8 mouse cellular contexts compared by ENCODE assay signal in genomic region chr11:3267133-3267532, GRCm38 (mm10). TPM values are rescaled to one million over a fixed set of nuclear protein-coding genes. Genes with fewer than 3 reads are reported as not detected.
DNase-seq lines count a peak whose midpoint lies in the region; ATAC-seq lines count a peak whose summit lies in the region.

No protein-coding gene starts in this region.

- H3K4me1 ChIP-seq in kidney, embryonic 14.5 days (ENCODE audit: control insufficient read depth, insufficient read depth, low read length) = peaks cover 10% of the 10 kb centered on the region; the same call in 1 of the 2 replicates
- H3K4me1 ChIP-seq in brown adipose tissue, adult 24 weeks (ENCODE audit: control insufficient read depth, insufficient read depth, insufficient read length, low read length) = peaks cover 3% of the 10 kb centered on the region; the same call in 1 of the 2 replicates
- H3K4me1 ChIP-seq in midbrain, embryonic 16.5 days (ENCODE audit: control insufficient read depth, insufficient read depth, low read length) = peaks cover 29% of the 10 kb centered on the region

- peak overlapping the region; percentile 98 for H3K9ac ChIP-seq in kidney, embryonic 14.5 days (ENCODE audit: low read depth, low read length)
- H3K9ac ChIP-seq in midbrain, embryonic 16.5 days (ENCODE audit: low read depth, low read length) = peak overlapping the region; percentile 87

- H3K4me3 ChIP-seq in kidney, embryonic 14.5 days (ENCODE audit: low read length) = peak overlapping the region; percentile 94
- H3K4me3 ChIP-seq in brown adipose tissue, adult 24 weeks (ENCODE audit: insufficient read depth, low read depth, low read length) = peak overlapping the region; percentile 33; the same call in 1 of the 2 replicates
- peak overlapping the region; percentile 65 for H3K4me3 ChIP-seq in midbrain, embryonic 16.5 days (ENCODE audit: low read depth, low read length)

- H3K4me2 ChIP-seq in kidney, embryonic 14.5 days (replicated peaks; ENCODE audit: low read depth, low read length) = peak overlapping the region; percentile 53
- H3K4me2 ChIP-seq in midbrain, embryonic 16.5 days (ENCODE audit: low read length) = peak overlapping the region; percentile 49

- ATAC-seq in kidney, embryonic 14.5 days (ENCODE audit: low FRiP score, low TSS enrichment) = no peak; the same call in 1 of the 2 replicates
- ATAC-seq in midbrain, embryonic 16.5 days = peak; percentile 28; the same call in 1 of the 2 replicates

- no peaks in the 10 kb centered on the region for H3K9me3 ChIP-seq in kidney, embryonic 14.5 days (ENCODE audit: control insufficient read depth, low read length)
- H3K9me3 ChIP-seq in midbrain, embryonic 16.5 days (replicated peaks; ENCODE audit: control insufficient read depth, low read length, poor library complexity, severe bottlenecking) = no peaks in the 10 kb centered on the region

- peaks cover 17% of the 10 kb centered on the region for H3K36me3 ChIP-seq in kidney, embryonic 14.5 days (ENCODE audit: control insufficient read depth, insufficient read depth, low read length)
- H3K36me3 ChIP-seq in midbrain, embryonic 16.5 days (ENCODE audit: control insufficient read depth, insufficient read depth, low read length) = 0 out of 2 replicates have a peak, but pooled peaks cover 3% of the 10 kb centered on the region

- no peaks in the 10 kb centered on the region for H3K27me3 ChIP-seq in kidney, embryonic 14.5 days (ENCODE audit: control insufficient read depth, insufficient read depth, low read length)
- no peaks in the 10 kb centered on the region for H3K27me3 ChIP-seq in midbrain, embryonic 16.5 days (ENCODE audit: control insufficient read depth, insufficient read depth, low read depth, low read length)

- WGBS in kidney, embryonic 14.5 days = 62% methylated on average over 7 of the region's 7 CpGs
- 57% methylated on average over 7 of the region's 7 CpGs for WGBS in midbrain, embryonic 16.5 days

- no peak for DNase-seq in kidney, postnatal 14 days
- DNase-seq in induced T-regulatory cell, adult 2 months (ENCODE audit: low read depth) = peak; percentile 38
- DNase-seq in right cerebral cortex, postnatal 25 days = no peak
- DNase-seq in cerebellum, adult 18-20 months = no peak
- no peak for DNase-seq in layer of hippocampus, postnatal 25 days (ENCODE audit: extremely low spot score in 1 of 2, low spot score in 1 of 2)

- peak overlapping the region; percentile 96; the same call in 1 of the 2 replicates for H3K27ac ChIP-seq in kidney, embryonic 14.5 days (ENCODE audit: low read depth, low read length)
- no peak overlapping the region for H3K27ac ChIP-seq in brown adipose tissue, adult 24 weeks (replicated peaks; ENCODE audit: low read depth, low read length)
- peak overlapping the region; percentile 91 for H3K27ac ChIP-seq in midbrain, embryonic 16.5 days (ENCODE audit: low read length)

RNA-seq across cellular contexts. Expression of gene Drg1, which starts 0.9 kb away (rescaled TPM):
- polyA plus RNA-seq in kidney, embryonic 14.5 days (2014; fragmentation: Nextera tagmentation; extraction: Ambion mirVana) = 225 and 249 TPM in 2 replicates
- 50.0 and 57.3 TPM in 2 replicates for polyA plus RNA-seq in brown adipose tissue, adult 24 weeks (2012; ENCODE audit: insufficient read depth, insufficient read length, missing spikeins)
- 212 and 223 TPM in 2 replicates for polyA plus RNA-seq in midbrain, embryonic 16.5 days (2015; fragmentation: Nextera tagmentation; extraction: Ambion mirVana)
- total RNA-seq in layer of hippocampus, postnatal 25 days (2021) = 100 to 1,000 TPM in 1 of 2 experiments, 10 to 100 TPM in 1; 99.2 to 104 TPM

RNA-seq across cellular contexts. Expression of gene Patz1, which starts 21.5 kb away (rescaled TPM):
- polyA plus RNA-seq in kidney, embryonic 14.5 days (2014; fragmentation: Nextera tagmentation; extraction: Ambion mirVana) = 55.9 and 76.6 TPM in 2 replicates
- 2.0 and 4.0 TPM in 2 replicates for polyA plus RNA-seq in brown adipose tissue, adult 24 weeks (2012; ENCODE audit: insufficient read depth, insufficient read length, missing spikeins)
- polyA plus RNA-seq in midbrain, embryonic 16.5 days (2015; fragmentation: Nextera tagmentation; extraction: Ambion mirVana) = 41.6 and 52.0 TPM in 2 replicates
- 10 to 100 TPM; 53.4 to 56.4 TPM for total RNA-seq in layer of hippocampus, postnatal 25 days (2021)

Comparison
In these comparisons a context has a peak if more than half of its experiments do, and no peak if none do; other contexts are left out.
1. H3K4me3 ChIP-seq: peak in every context shown above with its lines; median percentile 94 in kidney, embryonic 14.5 days; 65 in midbrain, embryonic 16.5 days; 33 in brown adipose tissue, adult 24 weeks.